Mouse (Mus musculus) hindbrain, embryonic 14.5 days (tissue): ENCODE data around the gene Zfp423. TPM values are rescaled to one million over a fixed set of nuclear protein-coding genes. Genes with fewer than 3 reads are reported as not detected.

Experiments
- ATAC-seq: fragments of 200-750 bp; cut with Nextera tagmentation; 2 replicates; pipeline ENCODE4 v1.8.0; 2017; ENCODE audit warnings: moderate number of reproducible peaks, mild to moderate bottlenecking, moderate TSS enrichment, moderate library complexity; ENCODE audit not compliant: low FRiP score
- DNase-seq: peaks from one replicate; pipeline ENCODE4 v3.0.0-alpha.2; 2015; ENCODE audit warnings: low spot score
- H3K27ac ChIP-seq: fragments of 300-500 bp; sonication (generic); 2 replicates; pipeline ENCODE4 v1.5.1; 2014; ENCODE audit warnings: mild to moderate bottlenecking, moderate library complexity
- H3K27me3 ChIP-seq: fragments of 300-500 bp; sonication (generic); 2 replicates; pipeline ENCODE4 v1.6.1; 2014; ENCODE audit warnings: mild to moderate bottlenecking, low read length, mixed read lengths; ENCODE audit not compliant: control insufficient read depth, insufficient read depth
- H3K36me3 ChIP-seq: fragments of 300-500 bp; sonication (generic); replicated peaks from 2 replicates; pipeline ENCODE4 v1.6.1; 2014; ENCODE audit not compliant: control insufficient read depth, insufficient read depth
- H3K4me1 ChIP-seq: fragments of 300-500 bp; sonication (generic); replicated peaks from 2 replicates; pipeline ENCODE4 v1.6.1; 2014; ENCODE audit warnings: antibody characterized with exemption, low read length, mixed read lengths; ENCODE audit not compliant: control insufficient read depth, insufficient read depth
- H3K4me2 ChIP-seq: fragments of 300-500 bp; sonication (generic); replicated peaks from 2 replicates; pipeline ENCODE4 v1.6.1; 2014; ENCODE audit warnings: mild to moderate bottlenecking, moderate library complexity
- H3K4me3 ChIP-seq: fragments of 300-500 bp; sonication (generic); replicated peaks from 2 replicates; pipeline ENCODE4 v1.5.1; 2014; ENCODE audit warnings: mild to moderate bottlenecking, low read length
- H3K9ac ChIP-seq: fragments of 300-500 bp; sonication (generic); 2 replicates; pipeline ENCODE4 v1.6.1; 2014
- H3K9me3 ChIP-seq: fragments of 300-500 bp; sonication (generic); 2 replicates; pipeline ENCODE4 v1.6.1; 2016; ENCODE audit warnings: low read length; ENCODE audit not compliant: control insufficient read depth
- WGBS: fragments of 180-500 bp; shearing (Covaris S2); extraction: QIAGEN DNeasy Blood & Tissue Kit; methylation state at CpG from one replicate; pipeline ENCODE4 v1.1.7; 2014; 5-methylcytosine and 5-hydroxymethylcytosine counted together
- polyA plus RNA-seq: library from polyadenylated mRNA; unstranded; fragments of >200 nt; fragmentation: Nextera tagmentation; extraction: Ambion mirVana; gene quantifications from 2 replicates; pipeline ENCODE4 v1.2.1, GENCODE M21; 2014

The Zfp423 gene
- polyA plus RNA-seq, 1 experiment from 2014 or later, result 42.3 TPM

GRCm38 (mm10) chr8:87956001-87956400, 3.4 kb downstream of the Zfp423 start:
- Histone ChIP-seq H3K36me3 (no peaks in the 10 kb centered on the region), H3K4me1 (peaks cover 65% of the 10 kb centered on the region), H3K27me3 (0 out of 2 replicates have a peak, but pooled peaks cover 3% of the 10 kb centered on the region), H3K4me2 (peak overlapping the region; percentile 97), H3K27ac (no peak overlapping the region), H3K4me3 (0 out of 2 replicates have a peak overlapping the region, but pooled peaks have one; percentile 92), H3K9me3 (no peaks in the 10 kb centered on the region), H3K9ac (peak overlapping the region; percentile 37; the same call in 1 of the 2 replicates)
- WGBS, result 36% methylated on average over 5 of the region's 5 CpGs
- DNase-seq (no peak), ATAC-seq (no peak)

- Histone ChIP-seq H3K9ac (peak overlapping the region; percentile 45), H3K36me3 (no peaks in the 10 kb centered on the region), H3K4me2 (peak overlapping the region; percentile 97), H3K4me3 (no peak overlapping the region), H3K27me3 (no peaks in the 10 kb centered on the region), H3K27ac (peak overlapping the region; percentile 60), H3K9me3 (no peaks in the 10 kb centered on the region), H3K4me1 (peaks cover 62% of the 10 kb centered on the region)
- ATAC-seq (no peak), DNase-seq (no peak)
- 10% methylated on average over 5 of the region's 5 CpGs for WGBS
These were observed 5.9 kb downstream of the Zfp423 start for GRCm38 (mm10) chr8:87953473-87953872.

GRCm38 (mm10) chr8:87952298-87952697, 7.1 kb downstream of the Zfp423 start:
- 58% methylated on average over 6 of the region's 6 CpGs for WGBS
- no peak for ATAC-seq

GRCm38 (mm10) chr8:87944225-87944934, 15.0 kb downstream of the Zfp423 start:
- Histone ChIP-seq H3K27ac (no peak overlapping the region), H3K4me1 (peaks cover 32% of the 10 kb centered on the region), H3K27me3 (no peaks in the 10 kb centered on the region), H3K36me3 (no peaks in the 10 kb centered on the region), H3K4me3 (no peak overlapping the region), H3K9ac (peak overlapping the region; percentile 61), H3K9me3 (no peaks in the 10 kb centered on the region), H3K4me2 (peak overlapping the region; percentile 75)
- no peak for DNase-seq
- ATAC-seq, result no peak
- 25% methylated on average over 5 of the region's 5 CpGs for WGBS

More at GRCm38 (mm10) chr8:87952298-87952697, 7.1 kb downstream of the Zfp423 start:
- no peaks in the 10 kb centered on the region for H3K36me3 ChIP-seq
- H3K4me3 ChIP-seq, result no peak overlapping the region
- H3K27ac ChIP-seq, result no peak overlapping the region
- H3K4me2 ChIP-seq, result no peak overlapping the region
- H3K4me1 ChIP-seq, result peaks cover 61% of the 10 kb centered on the region
- H3K27me3 ChIP-seq, result no peaks in the 10 kb centered on the region
- H3K9me3 ChIP-seq, result no peaks in the 10 kb centered on the region
- DNase-seq, result no peak
- H3K9ac ChIP-seq, result no peak overlapping the region

GRCm38 (mm10) chr8:87943651-87944091, 15.7 kb downstream of the Zfp423 start:
- WGBS, result 1% methylated on average over 25 of the region's 42 CpGs
- Histone ChIP-seq H3K4me3 (peak overlapping the region; percentile 36), H3K27ac (no peak overlapping the region), H3K36me3 (no peaks in the 10 kb centered on the region), H3K9ac (peak overlapping the region; percentile 61), H3K4me1 (peaks cover 39% of the 10 kb centered on the region), H3K4me2 (peak overlapping the region; percentile 75), H3K9me3 (no peaks in the 10 kb centered on the region), H3K27me3 (no peaks in the 10 kb centered on the region)
- DNase-seq (no peak), ATAC-seq (peak; percentile 49; the same call in 1 of the 2 replicates)

GRCm38 (mm10) chr8:87940646-87941045, 18.7 kb downstream of the Zfp423 start:
- ATAC-seq (no peak), DNase-seq (no peak)
- Histone ChIP-seq H3K4me1 (peaks cover 46% of the 10 kb centered on the region), H3K27ac (no peak overlapping the region), H3K9me3 (no peaks in the 10 kb centered on the region), H3K4me2 (no peak overlapping the region), H3K4me3 (no peak overlapping the region), H3K27me3 (no peaks in the 10 kb centered on the region), H3K9ac (no peak overlapping the region), H3K36me3 (no peaks in the 10 kb centered on the region)
- WGBS, result 20% methylated on average over 6 of the region's 6 CpGs

- 16% methylated on average over 8 of the region's 8 CpGs for WGBS
- H3K9ac ChIP-seq, result peak overlapping the region; percentile 28
- no peaks in the 10 kb centered on the region for H3K9me3 ChIP-seq
- H3K4me3 ChIP-seq, result no peak overlapping the region
- peak overlapping the region; percentile 60 for H3K27ac ChIP-seq
- ATAC-seq (no peak), DNase-seq (no peak)
- H3K36me3 ChIP-seq, result no peaks in the 10 kb centered on the region
- peak overlapping the region; percentile 43 for H3K4me2 ChIP-seq
- H3K4me1 ChIP-seq, result peaks cover 44% of the 10 kb centered on the region
- H3K27me3 ChIP-seq, result no peaks in the 10 kb centered on the region
These were observed 20.0 kb downstream of the Zfp423 start for GRCm38 (mm10) chr8:87939308-87939936.

- H3K9ac ChIP-seq, result peak overlapping the region; percentile 28
- H3K27ac ChIP-seq, result peak overlapping the region; percentile 60
- ATAC-seq, result peak; percentile 71
- DNase-seq, result no peak
- H3K9me3 ChIP-seq, result no peaks in the 10 kb centered on the region
- H3K4me3 ChIP-seq, result no peak overlapping the region; the same call in 1 of the 2 replicates
- H3K27me3 ChIP-seq, result no peaks in the 10 kb centered on the region
- no peaks in the 10 kb centered on the region for H3K36me3 ChIP-seq
- H3K4me2 ChIP-seq, result peak overlapping the region; percentile 43
- H3K4me1 ChIP-seq, result peaks cover 44% of the 10 kb centered on the region
- 2% methylated on average over 19 of the region's 20 CpGs for WGBS
These were observed 20.8 kb downstream of the Zfp423 start for GRCm38 (mm10) chr8:87938351-87939232.

GRCm38 (mm10) chr8:87937211-87937610, 22.2 kb downstream of the Zfp423 start:
- no peak overlapping the region for H3K27ac ChIP-seq
- no peak for ATAC-seq
- WGBS, result 42% methylated on average over 3 of the region's 3 CpGs
- H3K27me3 ChIP-seq, result no peaks in the 10 kb centered on the region
- peaks cover 55% of the 10 kb centered on the region for H3K4me1 ChIP-seq
- H3K4me3 ChIP-seq, result no peak overlapping the region
- no peak for DNase-seq
- H3K4me2 ChIP-seq, result no peak overlapping the region
- no peaks in the 10 kb centered on the region for H3K9me3 ChIP-seq
- no peak overlapping the region for H3K9ac ChIP-seq
- H3K36me3 ChIP-seq, result no peaks in the 10 kb centered on the region
